16 mouse cellular contexts compared by ENCODE assay signal in genomic region chr6:146632403-146632802, GRCm38 (mm10). TPM values are rescaled to one million over a fixed set of nuclear protein-coding genes. Genes with fewer than 3 reads are reported as not detected.
DNase-seq lines count a peak whose midpoint lies in the region; ATAC-seq and TF ChIP-seq lines count a peak whose summit lies in the region.
"Had no signal": no experiment of that assay in that cellular context is flagged by ENCODE, and none has a peak within 500 bp of the region (broad histone marks: within the 10 kb centered on the region; RNA-seq: fewer than 3 reads in every experiment).

No protein-coding gene starts in this region.

- WGBS in embryonic facial prominence, embryonic 14.5 days, result 68% methylated on average over 9 of the region's 9 CpGs
- WGBS in embryonic facial prominence, embryonic 10.5 days, result 81% methylated on average over 9 of the region's 9 CpGs
- WGBS in heart, embryonic 15.5 days, result 62% methylated on average over 9 of the region's 9 CpGs
- WGBS in stomach, embryonic 14.5 days, result 47% methylated on average over 9 of the region's 9 CpGs
- WGBS in stomach, postnatal 0 days, result 66% methylated on average over 9 of the region's 9 CpGs

- H3K9me3 ChIP-seq in embryonic facial prominence, embryonic 14.5 days (ENCODE audit: control insufficient read depth, low read length), result no peaks in the 10 kb centered on the region
- H3K9me3 ChIP-seq in embryonic facial prominence, embryonic 10.5 days, result no peaks in the 10 kb centered on the region
- no peaks in the 10 kb centered on the region for H3K9me3 ChIP-seq in heart, embryonic 15.5 days (replicated peaks)
- H3K9me3 ChIP-seq in stomach, embryonic 14.5 days (ENCODE audit: control insufficient read depth, low read depth, low read length), result no peaks in the 10 kb centered on the region
- no peaks in the 10 kb centered on the region for H3K9me3 ChIP-seq in stomach, postnatal 0 days (ENCODE audit: control insufficient read depth, low read length)
- H3K9me3 ChIP-seq: lung, embryonic 15.5 days; midbrain, embryonic 15.5 days had no signal

- H3K4me1 ChIP-seq in embryonic facial prominence, embryonic 14.5 days (ENCODE audit: control insufficient read depth, insufficient read depth, low read length), result peaks cover 15% of the 10 kb centered on the region
- H3K4me1 ChIP-seq in embryonic facial prominence, embryonic 10.5 days, result peaks cover 25% of the 10 kb centered on the region
- H3K4me1 ChIP-seq in heart, embryonic 15.5 days (replicated peaks), result peaks cover 29% of the 10 kb centered on the region
- peaks cover 11% of the 10 kb centered on the region; the same call in 1 of the 2 replicates for H3K4me1 ChIP-seq in stomach, embryonic 14.5 days (ENCODE audit: control insufficient read depth, insufficient read depth, low read length)
- H3K4me1 ChIP-seq in stomach, postnatal 0 days (replicated peaks; ENCODE audit: control insufficient read depth, insufficient read depth), result 0 out of 2 replicates have a peak, but pooled peaks cover 3% of the 10 kb centered on the region

- no peak for DNase-seq in embryonic facial prominence, embryonic 14.5 days (ENCODE audit: low spot score)
- no peak for DNase-seq in embryonic facial prominence, embryonic 10.5 days (ENCODE audit: low spot score)
- no peak for DNase-seq in heart, postnatal 36 days
- DNase-seq in stomach, postnatal 0 days (ENCODE audit: low spot score), result no peak
- DNase-seq in adrenal gland, postnatal 36 days, result no peak
- DNase-seq: forebrain, postnatal 0 days; gastrocnemius, postnatal 10 days; right cerebral cortex, postnatal 25 days had no signal

- peak overlapping the region; percentile 19; the same call in 1 of the 2 replicates for H3K9ac ChIP-seq in embryonic facial prominence, embryonic 14.5 days (ENCODE audit: low read depth, low read length)
- H3K9ac ChIP-seq in heart, embryonic 15.5 days, result no peak overlapping the region
- no peak overlapping the region for H3K9ac ChIP-seq in stomach, embryonic 14.5 days (replicated peaks; ENCODE audit: low read depth, low read length)
- H3K9ac ChIP-seq in stomach, postnatal 0 days (ENCODE audit: low read length), result no peak overlapping the region
- H3K9ac ChIP-seq: forebrain, postnatal 0 days; lung, embryonic 15.5 days; midbrain, embryonic 15.5 days had no signal

- peak overlapping the region; percentile 77 for H3K4me2 ChIP-seq in embryonic facial prominence, embryonic 14.5 days (ENCODE audit: low read depth, low read length)
- 0 out of 2 replicates have a peak overlapping the region, but pooled peaks have one; percentile 76 for H3K4me2 ChIP-seq in heart, embryonic 15.5 days
- peak overlapping the region; percentile 70; the same call in 1 of the 2 replicates for H3K4me2 ChIP-seq in stomach, embryonic 14.5 days (replicated peaks; ENCODE audit: low read depth, low read length)
- no peak overlapping the region for H3K4me2 ChIP-seq in stomach, postnatal 0 days (replicated peaks; ENCODE audit: low read depth)

- ATAC-seq in embryonic facial prominence, embryonic 14.5 days (ENCODE audit: low read depth), result no peak
- ATAC-seq in heart, embryonic 15.5 days (replicated peaks; ENCODE audit: insufficient number of reproducible peaks, insufficient read depth, low FRiP score, low read depth), result no peak
- no peak for ATAC-seq in stomach, embryonic 14.5 days (ENCODE audit: insufficient number of reproducible peaks, insufficient read depth, low FRiP score, low read depth)
- ATAC-seq in stomach, postnatal 0 days (ENCODE audit: low FRiP score, low TSS enrichment), result no peak
- ATAC-seq in granulocyte monocyte progenitor cell, adult 5-6 weeks (replicated peaks; ENCODE audit: poor library complexity, severe bottlenecking), result no peak
- ATAC-seq: forebrain, postnatal 0 days; midbrain, embryonic 15.5 days; Patski had no signal

- no peak overlapping the region for H3K27ac ChIP-seq in embryonic facial prominence, embryonic 14.5 days (replicated peaks; ENCODE audit: low read depth, low read length)
- H3K27ac ChIP-seq in embryonic facial prominence, embryonic 10.5 days (replicated peaks), result no peak overlapping the region
- H3K27ac ChIP-seq in heart, embryonic 15.5 days, result no peak overlapping the region
- H3K27ac ChIP-seq in stomach, embryonic 14.5 days (ENCODE audit: low read length), result no peak overlapping the region
- no peak overlapping the region for H3K27ac ChIP-seq in stomach, postnatal 0 days (replicated peaks)
- H3K27ac ChIP-seq: kidney, postnatal 0 days; lung, embryonic 15.5 days had no signal

- TF ChIP-seq CTCF in stomach, postnatal 0 days (IDR thresholded peaks at IDR 0.05; ENCODE audit: low read depth), result no peak

- no peak overlapping the region for H3K4me3 ChIP-seq in embryonic facial prominence, embryonic 14.5 days (ENCODE audit: low read depth, low read length)
- H3K4me3 ChIP-seq in embryonic facial prominence, embryonic 10.5 days, result no peak overlapping the region
- no peak overlapping the region for H3K4me3 ChIP-seq in heart, embryonic 15.5 days
- no peak overlapping the region for H3K4me3 ChIP-seq in stomach, embryonic 14.5 days (ENCODE audit: low read depth, low read length)
- no peak overlapping the region for H3K4me3 ChIP-seq in stomach, postnatal 0 days (ENCODE audit: low read depth, low read length)

- no peaks in the 10 kb centered on the region for H3K36me3 ChIP-seq in embryonic facial prominence, embryonic 14.5 days (ENCODE audit: control insufficient read depth, insufficient read depth, low read length)
- H3K36me3 ChIP-seq in embryonic facial prominence, embryonic 10.5 days (replicated peaks), result no peaks in the 10 kb centered on the region
- no peaks in the 10 kb centered on the region for H3K36me3 ChIP-seq in heart, embryonic 15.5 days
- no peaks in the 10 kb centered on the region for H3K36me3 ChIP-seq in stomach, embryonic 14.5 days (ENCODE audit: control insufficient read depth, insufficient read depth, low read length)
- no peaks in the 10 kb centered on the region for H3K36me3 ChIP-seq in stomach, postnatal 0 days (ENCODE audit: control insufficient read depth, insufficient read depth, low read length)
- H3K36me3 ChIP-seq: lung, embryonic 15.5 days; midbrain, embryonic 15.5 days had no signal

- intact Hi-C loops in heart, postnatal 36 days (cut with DNase I), result loop anchor here (10.0 kb wide), 1 partner anchor 778 kb away; no protein-coding TSS in a partner anchor

- TF ChIP-seq EP300 in stomach, postnatal 0 days (optimal IDR thresholded peaks at IDR 0.05), result no peak

- H3K27me3 ChIP-seq in embryonic facial prominence, embryonic 14.5 days (replicated peaks; ENCODE audit: control insufficient read depth, insufficient read depth, low read length), result no peaks in the 10 kb centered on the region
- H3K27me3 ChIP-seq in embryonic facial prominence, embryonic 10.5 days (replicated peaks; ENCODE audit: low read depth, poor library complexity, severe bottlenecking), result no peaks in the 10 kb centered on the region
- H3K27me3 ChIP-seq in heart, embryonic 15.5 days, result no peaks in the 10 kb centered on the region
- no peaks in the 10 kb centered on the region for H3K27me3 ChIP-seq in stomach, embryonic 14.5 days (ENCODE audit: control insufficient read depth, insufficient read depth, low read length)
- no peaks in the 10 kb centered on the region for H3K27me3 ChIP-seq in stomach, postnatal 0 days (ENCODE audit: control insufficient read depth, insufficient read depth, low read length)
- H3K27me3 ChIP-seq: CH12.LX; lung, embryonic 15.5 days; midbrain, embryonic 15.5 days; Patski had no signal

RNA-seq across cellular contexts. Expression of gene Med21, which starts 9.9 kb away (rescaled TPM):
- 129 and 131 TPM in 2 replicates for polyA plus RNA-seq in embryonic facial prominence, embryonic 14.5 days (2014; fragmentation: Nextera tagmentation; extraction: Ambion mirVana)
- 122 and 127 TPM in 2 replicates for polyA plus RNA-seq in embryonic facial prominence, embryonic 10.5 days (2016; fragmentation: Nextera tagmentation; extraction: Ambion mirVana)
- polyA plus RNA-seq in heart, embryonic 15.5 days (2015; fragmentation: Nextera tagmentation; extraction: Ambion mirVana), result 135 and 140 TPM in 2 replicates
- total RNA-seq in heart, postnatal 36 days (2021), result 10 to 100 TPM; 46.6 to 48.5 TPM
- 137 and 146 TPM in 2 replicates for polyA plus RNA-seq in stomach, embryonic 14.5 days (2014; fragmentation: Nextera tagmentation; extraction: Ambion mirVana)
- 106 and 107 TPM in 2 replicates for polyA plus RNA-seq in stomach, postnatal 0 days (2015; fragmentation: Nextera tagmentation; extraction: Ambion mirVana)
- total RNA-seq in adrenal gland, postnatal 36 days (2021), result 10 to 100 TPM; 64.9 to 68.6 TPM
- total RNA-seq in granulocyte monocyte progenitor cell, adult 5-6 weeks (2014; fragmentation: Nextera tagmentation), result 214 and 275 TPM in 2 replicates
- total RNA-seq in granulocyte monocyte progenitor cell, adult 5-6 weeks (2017), result 240 and 246 TPM in 2 replicates

RNA-seq across cellular contexts. Expression of gene Tm7sf3, which starts 10.2 kb away (rescaled TPM):
- 53.1 and 56.7 TPM in 2 replicates for polyA plus RNA-seq in embryonic facial prominence, embryonic 14.5 days (2014; fragmentation: Nextera tagmentation; extraction: Ambion mirVana)
- polyA plus RNA-seq in embryonic facial prominence, embryonic 10.5 days (2016; fragmentation: Nextera tagmentation; extraction: Ambion mirVana), result 26.7 and 27.5 TPM in 2 replicates
- 32.8 and 38.6 TPM in 2 replicates for polyA plus RNA-seq in heart, embryonic 15.5 days (2015; fragmentation: Nextera tagmentation; extraction: Ambion mirVana)
- total RNA-seq in heart, postnatal 36 days (2021), result 10 to 100 TPM; 15.8 to 18.0 TPM
- polyA plus RNA-seq in stomach, embryonic 14.5 days (2014; fragmentation: Nextera tagmentation; extraction: Ambion mirVana), result 31.7 and 34.2 TPM in 2 replicates
- 21.9 and 24.5 TPM in 2 replicates for polyA plus RNA-seq in stomach, postnatal 0 days (2015; fragmentation: Nextera tagmentation; extraction: Ambion mirVana)
- total RNA-seq in adrenal gland, postnatal 36 days (2021), result 10 to 100 TPM; 35.0 to 46.7 TPM
- 73.5 and 89.1 TPM in 2 replicates for total RNA-seq in granulocyte monocyte progenitor cell, adult 5-6 weeks (2014; fragmentation: Nextera tagmentation)
- total RNA-seq in granulocyte monocyte progenitor cell, adult 5-6 weeks (2017), result 104 and 107 TPM in 2 replicates

RNA-seq across cellular contexts. Expression of gene Ints13, which starts 54.8 kb away (rescaled TPM):
- polyA plus RNA-seq in embryonic facial prominence, embryonic 14.5 days (2014; fragmentation: Nextera tagmentation; extraction: Ambion mirVana), result 46.4 and 50.9 TPM in 2 replicates
- 89.0 and 91.5 TPM in 2 replicates for polyA plus RNA-seq in embryonic facial prominence, embryonic 10.5 days (2016; fragmentation: Nextera tagmentation; extraction: Ambion mirVana)
- 47.0 and 49.4 TPM in 2 replicates for polyA plus RNA-seq in heart, embryonic 15.5 days (2015; fragmentation: Nextera tagmentation; extraction: Ambion mirVana)
- 10 to 100 TPM; 18.7 to 19.1 TPM for total RNA-seq in heart, postnatal 36 days (2021)
- polyA plus RNA-seq in stomach, embryonic 14.5 days (2014; fragmentation: Nextera tagmentation; extraction: Ambion mirVana), result 58.0 and 58.6 TPM in 2 replicates
- 25.2 and 25.8 TPM in 2 replicates for polyA plus RNA-seq in stomach, postnatal 0 days (2015; fragmentation: Nextera tagmentation; extraction: Ambion mirVana)
- total RNA-seq in adrenal gland, postnatal 36 days (2021), result 10 to 100 TPM; 32.1 to 37.3 TPM
- 90.4 and 111 TPM in 2 replicates for total RNA-seq in granulocyte monocyte progenitor cell, adult 5-6 weeks (2014; fragmentation: Nextera tagmentation)
- total RNA-seq in granulocyte monocyte progenitor cell, adult 5-6 weeks (2017), result 93.8 and 132 TPM in 2 replicates

RNA-seq across cellular contexts. Expression of gene Fgfr1op2, which starts 55.4 kb away (rescaled TPM):
- polyA plus RNA-seq in embryonic facial prominence, embryonic 14.5 days (2014; fragmentation: Nextera tagmentation; extraction: Ambion mirVana), result 91.6 and 94.2 TPM in 2 replicates
- polyA plus RNA-seq in embryonic facial prominence, embryonic 10.5 days (2016; fragmentation: Nextera tagmentation; extraction: Ambion mirVana), result 80.9 and 86.5 TPM in 2 replicates
- polyA plus RNA-seq in heart, embryonic 15.5 days (2015; fragmentation: Nextera tagmentation; extraction: Ambion mirVana), result 77.7 and 88.3 TPM in 2 replicates
- 10 to 100 TPM; 65.1 to 73.0 TPM for total RNA-seq in heart, postnatal 36 days (2021)
- polyA plus RNA-seq in stomach, embryonic 14.5 days (2014; fragmentation: Nextera tagmentation; extraction: Ambion mirVana), result 102 and 105 TPM in 2 replicates
- 73.8 and 80.3 TPM in 2 replicates for polyA plus RNA-seq in stomach, postnatal 0 days (2015; fragmentation: Nextera tagmentation; extraction: Ambion mirVana)
- 100 to 1,000 TPM; 100 to 113 TPM for total RNA-seq in adrenal gland, postnatal 36 days (2021)
- total RNA-seq in granulocyte monocyte progenitor cell, adult 5-6 weeks (2014; fragmentation: Nextera tagmentation), result 96.1 and 107 TPM in 2 replicates
- total RNA-seq in granulocyte monocyte progenitor cell, adult 5-6 weeks (2017), result 151 and 157 TPM in 2 replicates
